Mouse (Mus musculus): ENCODE data around the gene Spata25. TPM values are rescaled to one million over a fixed set of nuclear protein-coding genes. Genes with fewer than 3 reads are reported as not detected.

Gene Spata25
- total RNA-seq, 2 experiments from 2014 or later = 0.46 to 0.78 TPM

DNA sequence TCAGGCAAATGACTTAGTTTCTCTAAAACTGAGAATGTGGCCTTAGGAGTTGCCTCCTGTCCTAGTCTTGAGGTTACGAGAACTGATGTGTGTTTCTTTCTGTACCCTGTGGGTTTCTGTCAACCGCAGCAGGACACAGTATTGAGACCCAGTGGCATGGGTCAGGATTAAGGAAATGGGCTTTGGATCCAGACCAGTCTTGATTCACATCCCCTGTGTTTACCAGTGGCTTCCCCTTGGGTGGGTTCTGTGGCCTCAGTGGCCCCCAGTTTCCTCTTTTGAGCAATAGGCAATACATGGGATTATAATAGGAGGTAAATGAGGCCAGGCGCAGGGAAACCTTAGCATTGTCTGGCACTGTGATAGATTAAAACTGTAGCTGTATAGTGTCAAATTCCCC, 41.3 kb downstream of the Spata25 start:
- no peak for DNase-seq

DNA sequence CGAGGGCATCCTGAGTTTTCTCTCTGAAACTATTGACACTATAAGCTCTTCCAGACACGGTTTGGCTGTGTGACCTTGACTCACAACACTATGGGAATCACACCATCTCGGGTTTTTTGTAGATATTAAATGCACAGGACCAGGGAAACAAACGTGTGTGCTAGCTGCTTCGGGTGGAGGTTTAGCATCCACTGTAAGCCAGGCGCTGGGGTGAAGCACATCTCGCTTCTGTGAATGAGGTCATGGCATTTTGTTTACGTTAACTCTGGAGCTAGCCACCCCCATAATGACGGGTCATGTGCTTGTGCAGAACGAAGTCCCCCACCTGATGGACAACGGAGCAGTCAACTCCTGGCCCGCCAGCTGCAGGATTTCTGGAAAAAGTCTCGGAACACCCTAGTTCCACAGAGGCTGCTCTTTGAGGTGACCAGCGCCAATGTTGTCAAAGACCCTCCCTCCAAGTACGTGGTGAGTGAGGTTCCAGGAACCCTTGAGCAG, 41.9 kb downstream of the Spata25 start:
- DNase-seq = no peak
- intact Hi-C loops (cut with DNase I) = no loop called here

More for the DNA sequence above, 41.3 kb downstream of the Spata25 start:
- intact Hi-C loops (cut with DNase I) = no loop called here

DNA sequence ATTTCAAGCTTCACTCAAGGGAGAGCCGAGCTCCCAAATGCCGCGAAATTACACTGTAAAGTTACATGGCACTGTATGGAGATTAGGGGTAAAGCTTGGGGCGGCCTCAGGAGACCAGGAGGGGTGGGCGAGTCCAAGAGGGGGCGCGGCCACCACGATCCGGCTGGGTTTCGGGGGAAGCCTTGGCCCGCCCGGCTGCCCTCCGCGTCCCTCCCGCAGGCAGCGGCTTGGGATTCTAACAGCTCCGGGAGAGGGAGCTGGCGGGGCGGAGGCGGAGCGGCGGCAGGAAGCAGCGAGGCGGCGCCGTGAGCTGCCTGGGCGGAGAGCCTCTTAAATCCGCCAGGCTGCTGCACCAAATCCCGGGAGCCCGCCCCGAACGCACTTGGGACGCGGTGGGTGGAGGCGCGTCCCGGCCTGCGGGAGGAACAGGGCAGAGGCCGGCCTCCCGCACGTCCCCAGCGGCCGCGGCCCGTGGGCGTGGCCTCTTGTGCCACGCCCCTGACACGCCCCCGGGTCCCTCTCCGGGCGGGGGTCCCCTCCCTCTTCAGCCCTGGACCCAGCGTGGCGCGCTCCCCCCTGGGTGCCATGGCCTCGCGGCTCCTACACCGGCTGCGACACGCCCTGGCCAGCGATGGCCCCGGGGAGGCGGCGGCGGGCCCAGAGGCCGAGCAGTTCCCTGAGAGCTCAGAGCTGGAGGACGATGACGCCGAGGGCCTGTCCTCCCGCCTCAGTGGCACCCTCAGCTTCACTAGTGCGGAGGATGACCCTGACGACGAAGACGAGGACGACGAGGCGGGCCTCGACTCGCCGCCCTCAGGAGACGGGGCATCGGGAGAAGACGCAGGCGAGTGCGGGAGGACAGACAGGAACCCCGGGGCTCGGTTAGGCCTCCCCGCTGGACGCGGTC, 42.6 kb downstream of the Spata25 start, which contains the start of gene Snx21:
Snx21 (plus strand) TSS at position 343 of the 907 bp plus-strand sequence.
- intact Hi-C loops (cut with DNase I) = no loop called here
- peak; percentile 88 to 93 for DNase-seq

DNA sequence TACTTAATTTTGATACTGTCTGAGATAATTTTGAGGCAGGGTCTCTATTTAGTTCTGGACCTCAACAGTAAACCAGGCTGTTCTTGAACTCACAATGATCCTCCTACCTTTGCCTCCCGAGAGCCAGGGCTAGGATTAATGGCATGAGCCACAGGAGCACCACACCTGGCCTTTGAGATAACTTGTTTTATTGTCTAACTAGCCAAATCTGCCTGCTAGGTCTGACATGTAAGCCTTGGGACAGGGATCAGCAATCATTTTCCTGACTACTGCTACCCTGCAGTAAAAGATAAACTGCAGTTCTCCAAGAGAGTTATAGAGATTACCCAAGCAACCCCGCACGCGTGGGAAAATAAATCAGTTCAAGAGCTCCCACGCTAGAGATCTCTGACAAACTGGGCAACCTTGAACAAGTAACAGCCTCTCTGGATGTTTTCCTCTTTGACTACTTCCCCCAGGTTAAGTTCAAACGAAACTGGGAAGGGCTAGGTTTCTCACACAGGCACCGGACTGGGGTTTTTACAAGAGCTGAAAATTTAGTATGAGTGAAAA, 43.4 kb downstream of the Spata25 start:
- DNase-seq = peak in 1 of 2 experiments; percentile 8
- intact Hi-C loops (cut with DNase I) = no loop called here

DNA sequence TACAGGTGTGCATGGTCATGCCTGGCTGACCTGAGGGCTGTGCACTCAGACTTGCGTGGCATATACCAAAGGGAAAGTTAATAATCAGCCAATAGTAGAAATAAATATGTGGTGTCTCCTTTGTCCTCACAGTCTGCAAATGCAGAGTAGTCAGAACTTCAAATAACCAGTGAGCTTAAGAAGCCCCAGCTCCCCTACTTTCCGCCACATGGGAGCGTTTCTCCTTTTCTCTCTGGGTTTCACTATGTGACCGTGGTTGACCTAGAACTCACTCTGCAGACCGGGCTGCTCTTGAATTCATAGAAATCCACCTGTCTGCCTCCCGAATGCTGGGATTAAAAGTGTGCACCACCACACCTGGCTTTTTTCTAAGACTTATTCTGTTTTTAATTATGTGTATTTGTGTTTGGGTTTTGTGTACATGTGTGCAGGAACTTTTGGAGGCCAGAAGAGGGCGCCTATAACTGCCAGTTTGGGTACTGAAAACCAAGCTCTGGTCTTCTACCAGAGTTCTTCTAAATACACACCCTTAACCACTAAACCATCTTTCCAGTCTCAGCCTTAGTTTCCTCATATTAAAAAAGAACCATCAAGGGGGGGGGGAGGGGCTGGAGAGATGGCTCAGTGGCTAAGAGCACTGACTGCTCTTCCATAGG, 44.3 kb downstream of the Spata25 start:
- intact Hi-C loops (cut with DNase I) = no loop called here
- no peak for DNase-seq

DNA sequence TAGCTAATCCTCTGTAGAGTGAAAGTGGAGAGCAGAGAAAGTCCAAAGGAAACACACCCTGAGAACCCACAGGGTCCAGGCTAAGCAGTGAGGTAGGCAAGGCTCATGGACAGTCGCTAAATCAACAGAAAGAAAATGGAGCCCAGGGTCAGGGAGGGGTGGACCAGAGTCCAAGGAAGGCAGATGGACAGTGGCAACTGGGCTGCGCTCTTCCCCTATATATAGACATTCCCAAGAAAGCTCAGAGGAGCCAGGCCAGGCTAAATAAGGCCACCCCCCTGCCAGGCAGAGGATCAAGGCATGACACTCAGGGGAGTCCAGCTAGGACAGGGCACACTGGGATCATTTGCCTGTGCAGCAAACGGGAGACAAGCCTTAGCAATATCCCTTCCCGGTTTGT, 46.5 kb downstream of the Spata25 start:
- intact Hi-C loops (cut with DNase I) = no loop called here
- DNase-seq = no peak

DNA sequence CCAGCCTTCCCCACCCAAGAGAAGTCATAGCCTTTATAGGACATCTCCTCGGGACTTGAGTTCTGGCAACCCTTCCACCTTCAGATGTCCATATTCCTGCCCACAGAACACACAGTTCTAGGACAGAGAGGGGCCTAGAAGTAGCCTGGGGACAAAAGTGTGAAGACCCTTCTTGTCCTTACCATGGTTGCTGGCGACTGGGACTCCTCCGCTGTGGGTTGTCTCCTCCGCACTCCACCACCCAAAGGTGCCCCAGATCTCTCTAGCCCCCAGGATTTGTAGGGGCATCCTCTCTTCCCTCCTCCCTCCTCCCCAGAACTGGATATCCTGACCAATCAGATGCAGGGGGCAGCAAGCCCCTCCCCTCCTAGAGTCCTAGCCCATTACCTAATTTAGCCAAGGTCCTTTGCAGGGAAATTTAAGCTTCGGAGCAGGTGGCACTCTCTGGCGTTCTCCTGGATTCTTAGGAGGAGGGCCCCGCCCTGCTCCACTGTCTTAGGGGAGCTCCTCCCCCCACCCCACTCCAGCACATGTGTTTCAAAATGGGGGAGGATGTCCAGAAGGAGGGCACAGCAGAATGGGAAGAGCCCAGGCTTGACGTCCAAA, 48.8 kb downstream of the Spata25 start, which contains the start of gene Tnnc2:
Tnnc2 (minus strand) TSS at position 487 of the 606 bp plus-strand sequence.
- intact Hi-C loops (cut with DNase I) = no loop called here

DNA sequence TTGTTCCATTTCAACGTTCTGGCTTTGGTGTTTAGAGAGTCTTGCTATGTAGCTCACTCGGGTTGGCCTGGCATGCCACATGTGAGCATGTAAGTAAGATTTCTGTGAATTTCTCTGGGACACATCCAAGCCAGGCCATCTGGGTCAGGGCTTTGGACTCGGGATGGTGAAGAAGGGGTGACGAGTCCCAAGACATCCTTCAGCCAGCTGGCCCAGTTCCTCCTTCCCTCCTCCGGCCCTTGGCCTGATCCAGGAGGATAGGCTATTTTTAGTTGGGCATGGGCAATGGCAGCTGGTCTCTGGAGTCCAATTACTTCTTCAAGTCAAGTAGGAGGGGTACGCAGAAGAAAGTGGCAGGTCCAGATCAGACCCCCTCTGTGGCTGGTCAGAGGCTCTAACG, 49.5 kb downstream of the Spata25 start:
- intact Hi-C loops (cut with DNase I) = no loop called here
- no peak for DNase-seq

More for the DNA sequence above, 48.8 kb downstream of the Spata25 start, which contains the start of gene Tnnc2:
- DNase-seq = no peak

DNA sequence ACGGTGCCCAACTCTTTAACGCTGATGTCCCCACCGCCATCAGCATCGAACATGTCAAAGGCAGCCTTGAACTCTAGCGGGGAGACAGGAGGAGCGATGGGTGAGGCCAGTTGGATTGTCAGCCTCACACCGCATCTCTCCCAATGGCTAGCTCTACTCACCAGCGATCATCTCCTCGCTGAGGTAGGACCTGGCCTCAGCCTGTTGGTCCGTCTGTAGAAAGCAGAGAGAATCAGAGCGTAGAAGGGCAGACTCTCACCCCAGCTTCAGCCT, 50.4 kb downstream of the Spata25 start:
- no peak for DNase-seq
- intact Hi-C loops (cut with DNase I) = no loop called here

DNA sequence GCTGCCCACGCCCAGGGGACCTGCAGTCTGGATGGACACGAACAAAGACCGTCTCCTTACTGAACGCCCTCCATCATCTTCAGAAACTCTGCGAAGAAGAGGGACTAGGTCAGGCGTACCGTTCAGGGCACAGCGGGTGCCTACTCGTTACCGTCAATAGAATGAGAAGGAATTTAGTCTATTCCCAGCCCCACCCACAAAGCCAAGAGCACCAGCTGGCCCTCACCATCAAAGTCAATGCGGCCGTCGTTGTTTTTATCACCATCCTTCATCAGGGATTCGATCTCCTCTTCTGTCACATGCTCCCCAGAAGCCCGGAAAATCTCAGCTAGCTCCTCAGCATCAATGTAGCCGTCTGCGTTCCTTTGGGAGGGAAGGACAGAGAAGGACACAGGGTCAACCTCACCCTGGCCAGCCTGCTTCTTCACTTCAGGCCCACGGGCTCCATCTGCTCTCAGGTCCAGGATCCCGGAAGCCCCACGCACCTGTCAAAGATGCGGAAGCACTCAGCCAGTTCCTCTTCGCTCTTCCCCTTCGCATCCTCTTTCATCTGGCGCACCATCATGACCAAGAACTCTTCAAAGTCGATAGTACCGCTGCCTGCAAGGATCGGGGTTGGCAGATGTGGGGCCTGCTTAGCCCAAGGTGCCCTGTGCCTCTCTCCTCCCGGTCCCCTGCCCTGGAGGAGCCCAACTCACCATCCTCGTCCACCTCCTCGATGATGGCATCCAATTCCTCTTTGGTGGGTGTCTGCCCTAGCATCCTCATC, 50.9 kb downstream of the Spata25 start:
- intact Hi-C loops (cut with DNase I) = no loop called here
- no peak for DNase-seq

DNA sequence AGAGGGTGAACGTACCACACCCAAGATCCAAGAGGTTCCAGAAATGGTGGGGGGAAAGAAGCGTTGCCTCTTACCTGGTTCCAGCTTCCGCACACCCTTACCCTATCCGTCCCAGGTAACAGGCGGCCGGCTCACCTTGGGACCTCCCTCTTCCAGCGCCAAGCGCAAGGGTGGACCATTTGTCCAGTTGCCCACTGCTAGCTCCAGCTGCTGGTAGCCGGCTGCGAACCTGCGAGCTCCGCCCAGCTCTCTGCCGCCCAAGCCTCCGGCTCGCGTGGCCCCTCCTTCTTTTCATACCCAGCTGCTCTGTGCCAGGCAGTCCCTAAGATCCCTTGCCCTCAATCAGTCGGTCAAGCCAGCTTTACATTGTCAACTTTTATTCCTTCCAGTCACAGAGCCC, 51.5 kb downstream of the Spata25 start:
- DNase-seq = no peak
- intact Hi-C loops (cut with DNase I) = no loop called here

Other genes starting within 250 kb of the Spata25 start
- gene Wfdc6a, start 243.1 kb downstream of the Spata25 start, total RNA-seq (2021) = under 1 TPM in 1 of 2 experiments, not detected in 1; 0.53 TPM
- gene Eppin, start 234.9 kb downstream of the Spata25 start, total RNA-seq (2021) = not detected
- not detected for gene Wfdc6b, start 215.0 kb downstream of the Spata25 start, total RNA-seq (2021)
- not detected for gene Wfdc8, start 214.9 kb downstream of the Spata25 start, total RNA-seq (2021)
- gene Wfdc16, start 189.7 kb downstream of the Spata25 start, total RNA-seq (2021) = not detected
- gene Wfdc10, start 172.5 kb downstream of the Spata25 start, total RNA-seq (2021) = not detected
- gene Wfdc9, start 172.0 kb downstream of the Spata25 start, total RNA-seq (2021) = not detected
- gene Wfdc11, start 154.4 kb downstream of the Spata25 start, total RNA-seq (2021) = not detected
- not detected for gene Wfdc13, start 143.4 kb downstream of the Spata25 start, total RNA-seq (2021)
- gene Spint4, start 130.0 kb downstream of the Spata25 start, total RNA-seq (2021) = not detected
- not detected for gene Spint5, start 113.2 kb downstream of the Spata25 start, total RNA-seq (2021)
- gene Wfdc3, start 82.6 kb downstream of the Spata25 start, total RNA-seq (2021) = not detected
- 10 to 100 TPM; 22.8 to 29.3 TPM for gene Dnttip1, start 82.6 kb downstream of the Spata25 start, total RNA-seq (2021)
- gene Ube2c, start 58.6 kb downstream of the Spata25 start, total RNA-seq (2021) = 1 to 10 TPM; 2.5 to 3.1 TPM
- gene Tnnc2, start 48.6 kb downstream of the Spata25 start, total RNA-seq (2021) = not detected
- gene Snx21, start 42.7 kb downstream of the Spata25 start, total RNA-seq (2021) = 10 to 100 TPM; 23.4 to 29.0 TPM
- 10 to 100 TPM; 10.4 to 13.0 TPM for gene Acot8, start 23.7 kb downstream of the Spata25 start, total RNA-seq (2021)
- gene Zswim3, start 23.4 kb downstream of the Spata25 start, total RNA-seq (2021) = 1 to 10 TPM; 2.5 to 2.7 TPM
- gene Zswim1, start 5.9 kb downstream of the Spata25 start, total RNA-seq (2021) = 1 to 10 TPM; 4.2 to 4.5 TPM
- gene Ctsa, start 4.3 kb upstream of the Spata25 start, total RNA-seq (2021) = 100 to 1,000 TPM; 103 to 106 TPM
- 10 to 100 TPM; 46.2 to 51.4 TPM for gene Neurl2, start 4.9 kb upstream of the Spata25 start, total RNA-seq (2021)
- gene Pltp, start 29.2 kb upstream of the Spata25 start, total RNA-seq (2021) = 10 to 100 TPM; 40.3 to 46.3 TPM
- 10 to 100 TPM; 34.1 to 34.5 TPM for gene Pcif1, start 50.8 kb upstream of the Spata25 start, total RNA-seq (2021)
- 10 to 100 TPM in 1 of 2 experiments, 1 to 10 TPM in 1; 8.5 to 10.0 TPM for gene Zfp335, start 83.2 kb upstream of the Spata25 start, total RNA-seq (2021)
- under 1 TPM; 0.87 to 0.97 TPM for gene Mmp9, start 112.2 kb upstream of the Spata25 start, total RNA-seq (2021)
- under 1 TPM; 0.33 to 0.87 TPM for gene Slc12a5, start 132.3 kb upstream of the Spata25 start, total RNA-seq (2021)
- gene Ncoa5, start 206.3 kb upstream of the Spata25 start, total RNA-seq (2021) = 10 to 100 TPM; 17.7 to 18.3 TPM
- 1 to 10 TPM; 1.7 to 3.2 TPM for gene Cd40, start 227.1 kb upstream of the Spata25 start, total RNA-seq (2021)